Mouse (Mus musculus) monocyte, adult 59 days (primary cell): ENCODE measurements around the gene Mmp24. TPM values are rescaled to one million over a fixed set of nuclear protein-coding genes. Genes with fewer than 3 reads are reported as not detected.

Experiments used
- total RNA-seq, 2 experiments: library from RNA; stranded (reverse); gene quantifications; one replicate each; pipeline ENCODE4 v1.2.4; 2023

Gene Mmp24
- total RNA-seq, result not detected

DNA sequence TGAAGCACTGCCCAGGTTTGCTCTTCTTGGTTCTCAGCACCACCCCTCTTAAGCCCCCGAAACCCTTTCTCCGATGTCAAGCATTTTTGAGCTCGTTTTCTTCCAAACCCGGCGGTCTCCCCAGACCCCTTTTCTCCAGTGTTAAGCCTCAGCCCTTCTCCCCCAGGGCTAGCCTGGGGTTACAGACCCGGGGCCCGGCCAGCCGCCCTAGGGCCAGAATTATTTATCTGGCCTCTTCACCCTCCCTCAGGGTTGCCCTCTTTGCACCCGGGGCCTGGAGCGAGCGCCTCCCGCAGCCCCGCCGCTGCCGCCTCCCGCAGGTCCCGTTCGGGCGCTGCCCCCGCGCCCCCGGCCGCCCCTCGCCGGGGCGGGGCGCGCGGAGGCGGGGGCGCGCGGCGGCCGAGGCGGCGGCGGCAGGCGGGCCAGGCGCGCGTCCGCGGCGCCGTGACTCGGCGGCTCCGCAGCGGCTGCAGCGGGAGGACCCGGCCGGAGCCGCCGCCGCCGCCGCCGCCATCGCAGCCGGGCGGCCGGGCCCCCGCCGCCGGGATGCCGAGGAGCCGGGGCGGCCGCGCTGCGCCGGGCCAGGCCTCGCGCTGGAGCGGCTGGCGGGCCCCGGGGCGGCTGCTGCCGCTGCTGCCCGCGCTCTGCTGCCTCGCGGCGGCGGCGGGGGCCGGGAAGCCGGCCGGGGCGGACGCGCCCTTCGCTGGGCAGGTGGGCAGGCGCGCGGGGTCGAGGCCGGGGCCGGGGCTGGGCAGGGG is at the start of gene Mmp24:
Gene Mmp24, plus strand, starts transcription at position 416 of the 758 bp plus-strand sequence.

DNA sequence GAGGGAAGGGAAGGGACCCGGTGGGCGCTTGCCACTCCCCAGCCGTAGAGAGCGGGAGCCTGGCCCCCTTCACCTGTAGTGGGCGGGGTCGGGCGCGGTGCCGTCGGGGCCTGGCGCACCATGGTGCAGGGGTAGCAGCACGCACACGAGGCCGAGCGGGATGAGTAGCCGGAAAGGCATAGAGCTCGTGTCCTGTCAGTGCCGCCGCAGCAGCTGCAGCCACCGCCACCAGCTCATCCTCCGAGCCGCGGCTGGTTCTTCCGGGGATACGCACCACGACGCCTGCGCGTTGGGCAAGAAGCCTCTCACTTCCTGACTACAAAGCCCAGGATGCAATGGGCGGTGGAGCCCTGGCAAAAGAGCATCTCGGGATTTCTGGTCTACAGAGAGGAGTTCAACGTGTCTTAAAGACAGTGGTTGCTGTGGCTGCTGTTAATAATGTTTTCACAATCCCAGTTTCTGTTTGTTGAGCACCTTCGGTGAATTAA is 45.9 kb upstream of the Mmp24 start, which contains the start of gene Edem2:
Gene Edem2, minus strand, starts transcription at position 318 of the 488 bp plus-strand sequence.

DNA sequence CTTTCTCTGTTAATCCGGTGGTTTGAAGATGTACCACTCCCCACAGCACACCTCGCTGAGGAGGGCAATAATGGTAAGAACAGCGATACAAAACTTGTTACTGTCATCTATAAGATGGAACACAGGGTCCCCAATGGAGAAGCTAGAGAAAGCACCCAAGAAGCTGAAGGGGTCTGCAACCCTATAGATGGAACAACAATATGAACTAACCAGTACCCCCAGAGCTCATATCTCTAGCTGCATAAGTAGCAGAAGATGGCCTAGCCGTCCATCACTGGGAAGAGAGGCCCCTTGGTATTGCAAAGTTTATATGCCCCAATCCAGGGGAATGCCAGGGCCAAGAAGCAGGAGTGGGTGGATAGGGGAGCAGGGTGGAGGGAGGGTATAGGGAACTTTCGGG is 39.4 kb upstream of the Mmp24 start, which contains the start of gene Gm17581:
Gene Gm17581, minus strand, starts transcription at position 101 of the 400 bp plus-strand sequence.

DNA sequence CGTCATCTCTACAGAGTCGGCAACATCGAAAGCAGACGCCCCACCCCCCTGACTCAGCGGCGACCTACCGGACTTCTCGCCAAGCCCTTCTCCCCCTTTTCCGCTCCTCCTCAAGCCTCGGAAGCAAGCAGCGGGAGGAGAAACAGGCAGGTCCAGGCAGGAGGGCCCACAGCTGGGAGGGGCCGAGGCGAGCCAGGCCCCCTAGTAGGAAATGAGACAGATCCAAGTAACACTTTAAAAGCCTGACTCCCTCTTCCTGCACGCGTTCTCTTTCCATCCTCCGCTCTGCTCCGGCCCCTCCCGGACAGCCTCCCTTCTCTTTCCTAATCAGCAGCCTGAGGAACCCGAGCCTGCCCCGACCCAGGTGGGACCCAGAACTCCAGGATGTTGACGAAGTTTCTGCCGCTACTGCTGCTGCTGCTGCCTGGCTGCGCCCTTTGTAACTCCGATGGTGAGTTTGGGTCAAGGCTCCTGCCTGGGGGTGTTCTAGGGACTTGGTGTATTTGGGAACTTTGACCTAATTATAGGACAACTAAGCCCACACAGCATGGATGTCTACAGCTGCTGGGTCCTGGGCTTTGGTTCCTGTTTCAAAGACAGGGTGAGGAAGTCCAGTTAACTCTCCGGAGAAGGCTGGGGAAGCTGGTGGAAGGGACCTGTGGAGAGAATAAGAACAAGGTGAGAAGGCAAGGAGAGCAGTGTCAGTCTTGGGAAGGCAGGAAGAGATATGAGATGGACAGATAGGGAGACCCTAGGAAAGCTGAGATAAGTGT is 23.9 kb upstream of the Mmp24 start, which contains the start of gene Procr:
Gene Procr, plus strand, starts transcription at position 104 of the 773 bp plus-strand sequence.

DNA sequence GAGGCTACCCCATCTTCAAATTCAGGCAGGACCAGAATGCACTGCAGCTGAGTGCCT is 44.1 kb downstream of the Mmp24 start, which contains the start of gene BC029722:
Gene BC029722, minus strand, starts transcription at position 35 of the 57 bp plus-strand sequence.

DNA sequence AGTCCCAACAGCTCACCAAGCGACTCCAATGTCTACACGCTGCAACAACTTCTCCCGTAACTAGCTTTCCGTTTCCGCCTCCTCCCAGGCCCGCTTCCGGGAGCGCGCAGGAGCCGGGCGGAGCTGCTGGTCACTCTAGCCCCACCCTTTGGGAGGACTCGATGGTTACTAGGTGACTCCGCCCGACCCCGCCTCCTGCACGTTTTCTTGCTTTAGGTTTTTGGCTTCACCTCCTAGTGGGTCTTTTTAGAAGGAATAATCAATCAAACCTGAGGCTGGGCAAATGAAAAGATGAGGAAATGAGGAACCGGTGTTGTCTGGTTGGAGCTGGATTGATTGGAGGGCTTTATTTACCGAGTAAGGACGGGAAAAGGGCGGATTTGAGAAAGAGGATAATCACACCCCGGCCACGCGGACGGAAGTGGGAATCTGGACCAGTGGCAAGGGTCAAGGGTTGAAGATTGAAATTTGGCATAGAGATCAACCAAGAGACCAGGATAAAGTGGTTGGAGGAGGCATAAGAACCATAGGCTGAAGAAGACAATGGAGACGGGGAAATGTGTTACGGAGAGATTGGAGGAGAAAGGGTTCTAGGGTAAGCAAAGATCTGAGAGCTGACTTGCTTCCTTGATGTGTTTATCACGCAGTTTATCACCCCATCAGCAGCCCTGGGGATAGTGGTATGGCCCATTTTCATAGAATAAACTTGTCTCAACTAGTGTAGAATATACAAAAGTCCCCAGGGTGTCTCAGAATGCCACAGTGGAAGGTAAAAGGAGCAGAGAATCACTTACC is 51.7 kb downstream of the Mmp24 start, which contains the start of gene Eif6:
Gene Eif6, minus strand, starts transcription at position 296 of the 795 bp plus-strand sequence.

DNA sequence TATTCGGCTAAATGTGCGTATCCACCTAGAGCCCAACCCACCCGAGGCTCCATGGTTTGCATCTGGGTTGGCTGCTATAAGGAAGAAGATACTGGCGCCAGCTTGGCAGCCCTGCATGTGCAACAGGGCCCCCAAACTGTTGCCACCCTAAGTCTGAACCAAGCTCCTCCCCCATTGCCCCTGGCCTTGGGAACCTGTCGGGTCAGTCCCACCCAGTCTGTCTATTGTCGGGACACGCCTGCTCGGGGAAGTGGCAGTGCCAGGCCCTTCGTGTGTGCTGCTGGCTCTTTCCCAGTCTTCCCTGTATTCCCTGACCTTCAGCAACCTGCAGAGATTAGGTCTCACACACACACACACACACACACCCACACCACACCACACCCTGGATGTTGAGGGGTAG is 59.6 kb downstream of the Mmp24 start, which contains the start of gene Fam83c:
Gene Fam83c, minus strand, starts transcription at position 123 of the 400 bp plus-strand sequence.

Other genes with a start within 250 kb of the Mmp24 start
- gene Gss, start 182.5 kb upstream of the Mmp24 start, total RNA-seq, result 10 to 100 TPM; 33.7 to 39.6 TPM
- gene Myh7b, start 164.1 kb upstream of the Mmp24 start, total RNA-seq, result under 1 TPM in 1 of 2 experiments, not detected in 1; 0.12 TPM
- gene Trpc4ap, start 83.0 kb upstream of the Mmp24 start, total RNA-seq, result 100 to 1,000 TPM; 187 to 191 TPM
- 10 to 100 TPM; 46.1 to 49.8 TPM for gene Edem2, start 45.9 kb upstream of the Mmp24 start, total RNA-seq
- not detected for gene Gm17581, start 39.5 kb upstream of the Mmp24 start, total RNA-seq
- 1 to 10 TPM; 2.0 to 2.3 TPM for gene Procr, start 24.2 kb upstream of the Mmp24 start, total RNA-seq
- gene BC029722, start 44.1 kb downstream of the Mmp24 start, total RNA-seq, result 10 to 100 TPM; 16.6 to 19.8 TPM
- gene Eif6, start 51.6 kb downstream of the Mmp24 start, total RNA-seq, result 100 to 1,000 TPM; 105 to 131 TPM
- not detected for gene Fam83c, start 59.5 kb downstream of the Mmp24 start, total RNA-seq
- 10 to 100 TPM; 19.4 to 29.6 TPM for gene Uqcc1, start 155.0 kb downstream of the Mmp24 start, total RNA-seq
- gene Gm15557, start 165.4 kb downstream of the Mmp24 start, total RNA-seq, result not detected
- gene Gdf5, start 170.0 kb downstream of the Mmp24 start, total RNA-seq, result not detected
- gene Cep250, start 181.1 kb downstream of the Mmp24 start, total RNA-seq, result 10 to 100 TPM; 52.9 to 56.1 TPM
- gene 6430550D23Rik, start 232.6 kb downstream of the Mmp24 start, total RNA-seq, result 1 to 10 TPM in 1 of 2 experiments, under 1 TPM in 1; 0.49 to 3.8 TPM
- 100 to 1,000 TPM; 100 to 112 TPM for gene Ergic3, start 232.7 kb downstream of the Mmp24 start, total RNA-seq